Mouse (Mus musculus): Measurements from ENCODE around the gene Ppp1r26.

The Ppp1r26 gene

DNA sequence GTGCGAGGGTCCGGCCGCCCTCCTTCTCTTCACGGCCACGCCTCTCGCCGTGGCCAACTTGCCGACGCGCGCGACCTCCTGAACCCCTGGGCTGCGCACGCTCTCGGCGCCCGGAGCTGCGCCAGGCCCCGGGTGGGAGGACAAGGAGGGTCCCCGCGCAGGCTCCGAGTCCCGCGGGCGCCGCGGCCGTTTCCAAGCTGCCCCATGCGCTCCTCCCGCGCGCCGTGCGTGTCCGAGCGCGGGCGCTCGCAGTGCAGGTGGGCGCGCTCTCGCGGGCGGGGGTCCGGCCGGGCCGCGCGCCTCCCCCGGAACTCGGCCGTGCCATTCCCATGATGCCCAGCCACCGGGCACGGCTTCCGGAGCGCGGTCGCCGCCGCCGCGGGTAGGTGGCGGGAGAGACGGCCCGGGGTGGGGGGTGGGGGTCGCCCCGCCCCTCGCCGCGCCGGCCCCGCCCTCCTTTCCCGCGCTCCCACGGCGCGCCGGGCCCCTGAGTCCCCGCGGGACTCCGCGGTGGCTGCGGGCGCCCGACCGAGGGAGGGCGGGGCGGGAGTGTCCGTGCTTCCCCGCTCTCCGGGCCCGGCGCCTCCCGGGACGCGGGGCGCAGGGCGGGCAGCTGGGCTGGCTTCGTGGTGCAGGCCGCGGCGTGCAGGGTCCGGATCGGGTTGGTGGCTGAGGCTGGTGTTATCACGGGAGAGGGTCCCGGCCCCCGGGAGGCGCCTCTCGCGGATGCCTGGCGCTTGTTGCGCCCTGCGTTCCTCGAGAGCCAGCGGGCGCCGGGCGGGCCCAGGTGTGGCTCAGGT, at the start of gene Ppp1r26:
Gene Ppp1r26 (plus strand): TSS at position 286 of the 800 bp plus-strand sequence.
- peak; percentile 33 for DNase-seq (ENCODE audit: low spot score)

DNA sequence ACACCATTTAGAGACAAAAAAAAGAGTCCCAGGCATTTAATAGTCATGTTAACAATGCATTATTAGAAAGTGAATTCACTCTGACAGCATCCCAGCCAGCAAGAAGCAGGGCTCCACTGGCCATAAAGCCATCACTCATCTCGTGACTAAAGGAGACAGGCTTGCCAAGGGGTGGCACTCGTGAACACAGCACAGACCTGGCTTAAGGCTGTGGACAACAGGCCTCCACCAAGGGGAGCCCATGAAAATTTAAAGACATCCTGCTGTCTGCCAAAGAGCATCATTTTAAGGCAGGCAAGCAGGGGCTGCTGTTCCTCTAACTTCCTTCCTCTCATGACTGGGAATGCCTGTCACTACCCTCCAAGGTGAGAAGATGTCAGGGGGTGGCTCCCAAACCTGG, 49.7 kb upstream of the Ppp1r26 start:
- DNase-seq (ENCODE audit: low spot score): no peak

DNA sequence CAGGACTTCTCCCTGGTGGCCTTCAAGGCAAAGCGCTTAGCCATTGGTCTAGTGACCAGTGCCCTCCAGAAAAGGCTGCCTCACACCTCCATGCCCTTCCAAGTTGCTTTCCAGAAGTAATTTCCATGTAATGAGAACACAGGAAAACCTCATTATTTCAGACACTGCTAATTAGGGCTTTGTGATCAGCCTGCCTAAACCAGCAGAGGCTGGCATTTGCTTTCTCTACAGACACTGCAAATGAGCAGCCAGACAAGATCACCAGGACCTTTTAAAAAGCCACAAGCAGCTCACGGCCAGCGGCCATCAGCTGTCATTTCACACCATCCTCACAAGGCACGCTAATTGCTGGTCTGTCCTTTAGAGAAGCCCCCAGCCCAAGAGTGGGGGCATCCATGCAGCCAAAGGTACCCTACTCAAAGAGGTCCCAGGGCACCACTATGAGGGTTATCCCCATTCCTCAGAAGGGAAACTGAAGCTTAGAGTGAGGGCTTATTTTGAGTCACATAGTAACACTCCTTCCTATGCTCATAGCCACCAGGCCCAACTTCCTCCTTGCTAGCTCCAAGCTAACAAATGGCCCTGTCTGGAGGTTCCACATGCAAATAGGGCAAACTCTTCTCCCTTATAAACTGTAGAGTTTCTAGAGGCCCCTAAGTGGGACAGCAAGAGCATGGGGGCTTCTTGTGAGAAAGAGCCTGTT, 49.0 kb upstream of the Ppp1r26 start:
- DNase-seq (ENCODE audit: low spot score): no peak

DNA sequence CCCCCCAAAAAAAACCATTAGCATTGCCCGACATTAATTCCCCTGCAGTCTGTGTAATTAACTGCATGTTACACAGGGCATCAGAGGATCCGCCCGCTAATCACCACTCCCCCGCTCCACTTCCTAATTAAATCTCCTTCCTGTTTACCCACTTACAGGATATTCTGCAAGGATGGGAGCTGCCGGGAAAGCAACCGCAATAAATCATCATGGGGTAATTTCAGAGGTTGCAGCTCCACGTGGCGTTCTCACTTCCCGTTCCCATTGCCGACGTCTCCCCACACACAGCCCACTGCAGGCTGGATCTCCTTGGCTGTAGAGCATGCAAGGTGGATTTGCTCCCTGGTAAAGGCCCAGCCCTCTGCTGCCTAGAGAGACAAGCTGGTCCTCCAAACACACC, 45.0 kb upstream of the Ppp1r26 start:
- DNase-seq (ENCODE audit: low spot score): no peak

DNA sequence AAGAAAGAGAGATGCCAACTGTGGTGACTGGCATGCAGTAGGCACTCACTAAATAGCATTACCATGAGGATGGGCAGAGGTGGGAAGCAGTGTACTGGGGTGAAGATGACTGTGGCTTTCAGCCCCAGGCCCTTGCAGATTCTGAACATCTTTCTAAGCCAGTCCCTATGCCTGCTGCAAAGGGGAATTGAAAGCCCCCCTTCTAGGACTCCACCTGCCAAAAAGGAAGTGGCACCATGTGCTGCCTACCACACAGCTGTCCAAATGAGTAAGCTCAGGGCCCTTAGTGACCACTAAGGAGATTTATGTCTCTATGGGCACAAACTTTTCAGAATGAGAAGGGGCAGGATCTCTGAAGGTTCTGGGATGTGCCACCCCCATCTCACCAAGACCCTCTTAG, 44.5 kb upstream of the Ppp1r26 start:
- no peak for DNase-seq (ENCODE audit: low spot score)

DNA sequence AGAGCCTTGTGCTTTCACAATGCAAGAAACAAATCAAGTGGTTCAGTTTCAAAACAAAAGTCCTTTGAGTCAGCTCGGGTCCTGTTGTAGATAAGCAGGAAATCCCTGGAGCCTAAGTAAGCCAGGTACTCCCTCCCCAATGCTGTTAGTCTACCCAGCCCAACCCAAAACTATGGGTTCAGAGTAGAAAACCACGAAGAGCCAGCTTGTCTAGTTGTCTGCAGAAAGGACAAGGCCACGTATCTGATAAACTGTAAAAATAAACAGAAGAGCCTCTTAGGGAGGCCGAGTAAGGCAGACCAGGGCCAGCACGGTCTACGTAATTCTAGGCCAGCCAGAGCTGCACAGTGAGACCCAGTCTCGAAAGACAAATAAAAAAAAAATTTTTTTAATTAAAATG, 38.8 kb upstream of the Ppp1r26 start:
- no peak for DNase-seq (ENCODE audit: low spot score)

DNA sequence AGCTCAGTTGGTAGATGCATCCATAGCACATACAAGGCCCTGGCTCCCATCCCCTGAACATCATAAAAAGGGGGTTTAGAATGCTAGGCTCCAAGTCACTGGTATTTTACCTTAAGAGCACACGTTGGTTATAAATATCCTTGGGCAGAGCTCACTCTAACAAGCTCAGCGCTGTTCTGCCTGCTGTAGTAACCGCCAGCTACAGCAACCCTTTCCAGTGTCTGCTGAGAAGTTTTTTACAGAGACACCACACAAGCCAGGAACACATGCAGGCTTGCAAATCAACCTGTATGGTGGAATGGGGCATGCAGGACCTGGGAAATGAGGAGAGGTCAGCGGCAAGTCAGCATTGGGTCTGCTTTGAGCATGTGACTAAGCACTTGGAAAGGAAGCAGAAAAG, 37.5 kb upstream of the Ppp1r26 start:
- no peak for DNase-seq (ENCODE audit: low spot score)

DNA sequence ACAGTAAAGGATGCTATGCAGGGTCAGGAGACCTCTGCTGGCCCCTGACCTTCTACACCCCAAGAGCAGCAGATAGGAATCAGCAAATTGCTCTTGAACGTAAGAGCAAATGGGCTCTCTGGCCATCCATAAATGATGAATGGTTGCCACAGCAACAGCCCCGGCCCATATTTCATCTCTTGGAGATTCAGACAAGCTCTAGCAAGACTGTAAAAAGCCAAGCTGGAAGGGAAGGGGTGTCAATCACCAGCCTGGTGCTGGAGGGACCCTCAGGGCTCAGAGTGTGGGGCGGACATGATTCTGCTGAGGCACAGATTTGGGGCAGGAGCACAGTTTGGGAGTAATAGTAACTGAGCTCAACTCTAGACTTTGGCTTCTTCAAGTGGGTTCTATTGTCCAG, 37.0 kb upstream of the Ppp1r26 start:
- no peak for DNase-seq (ENCODE audit: low spot score)

DNA sequence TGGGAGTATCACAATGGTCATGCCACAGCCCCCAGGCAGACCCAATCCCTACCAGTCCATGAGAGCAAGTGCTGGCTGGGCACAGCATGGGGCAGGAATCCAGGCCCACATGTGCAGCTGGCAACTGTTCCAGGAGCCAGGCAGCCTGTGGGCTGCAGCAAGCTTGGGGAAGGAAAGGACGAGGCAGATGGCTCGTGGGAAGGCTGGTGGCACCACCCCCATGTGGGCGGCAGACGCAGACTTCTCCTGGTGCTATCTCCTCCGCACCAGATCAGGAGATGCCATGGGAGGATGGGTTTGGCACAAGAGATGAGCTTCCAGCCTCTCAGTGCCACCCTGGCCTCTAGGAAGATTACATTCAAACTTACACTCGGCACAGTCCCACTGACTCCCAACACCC, 33.7 kb upstream of the Ppp1r26 start:
- DNase-seq (ENCODE audit: low spot score): no peak

DNA sequence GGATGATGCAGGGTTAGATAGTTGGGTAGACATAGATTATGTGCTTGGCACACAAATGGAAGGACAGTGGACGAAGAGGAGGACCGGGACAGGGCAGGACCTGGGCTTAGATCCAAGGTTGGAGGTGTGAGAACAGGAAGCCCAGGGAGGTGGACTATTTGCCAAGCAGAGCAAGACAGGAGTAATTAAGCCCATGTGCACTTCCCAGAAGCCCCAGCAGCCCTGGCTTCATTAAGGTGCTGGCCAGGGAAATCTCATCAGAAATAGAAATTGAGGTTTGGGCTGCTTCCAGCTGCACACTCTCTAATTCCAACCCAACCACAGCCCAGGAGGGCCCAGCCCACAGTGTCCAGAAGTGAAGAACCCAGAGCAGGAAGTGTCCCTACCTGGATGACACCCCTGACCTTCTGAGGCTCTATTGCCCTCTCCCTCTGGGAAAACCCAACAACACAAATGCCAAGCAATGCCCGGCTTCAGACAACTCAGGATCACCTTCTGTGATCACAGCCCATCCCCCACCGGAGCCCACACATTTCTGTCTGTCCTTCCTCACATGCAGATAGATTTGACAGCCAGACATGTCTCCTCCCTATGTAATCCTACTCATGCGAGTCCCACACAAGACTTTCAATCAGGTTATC, 32.4 kb upstream of the Ppp1r26 start:
- no peak for DNase-seq (ENCODE audit: low spot score)

DNA sequence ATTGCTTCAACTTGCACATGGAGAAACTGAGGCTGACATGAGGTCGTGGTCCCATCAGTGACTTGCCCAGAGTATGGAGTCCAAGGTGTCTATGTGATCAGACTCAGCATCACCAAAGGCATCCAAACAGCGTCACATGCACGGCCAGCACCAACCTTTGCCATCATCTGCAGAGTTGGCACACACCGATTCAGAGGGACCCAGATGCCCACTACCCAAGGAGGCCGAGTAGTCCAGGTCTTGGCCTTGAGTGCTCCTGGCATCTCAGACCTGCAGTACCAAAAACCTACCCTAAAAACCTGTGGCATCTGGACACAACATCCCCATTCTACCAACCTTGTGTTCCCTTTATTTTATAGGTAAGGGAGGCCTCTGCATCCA, 31.9 kb upstream of the Ppp1r26 start:
- DNase-seq (ENCODE audit: low spot score): no peak

DNA sequence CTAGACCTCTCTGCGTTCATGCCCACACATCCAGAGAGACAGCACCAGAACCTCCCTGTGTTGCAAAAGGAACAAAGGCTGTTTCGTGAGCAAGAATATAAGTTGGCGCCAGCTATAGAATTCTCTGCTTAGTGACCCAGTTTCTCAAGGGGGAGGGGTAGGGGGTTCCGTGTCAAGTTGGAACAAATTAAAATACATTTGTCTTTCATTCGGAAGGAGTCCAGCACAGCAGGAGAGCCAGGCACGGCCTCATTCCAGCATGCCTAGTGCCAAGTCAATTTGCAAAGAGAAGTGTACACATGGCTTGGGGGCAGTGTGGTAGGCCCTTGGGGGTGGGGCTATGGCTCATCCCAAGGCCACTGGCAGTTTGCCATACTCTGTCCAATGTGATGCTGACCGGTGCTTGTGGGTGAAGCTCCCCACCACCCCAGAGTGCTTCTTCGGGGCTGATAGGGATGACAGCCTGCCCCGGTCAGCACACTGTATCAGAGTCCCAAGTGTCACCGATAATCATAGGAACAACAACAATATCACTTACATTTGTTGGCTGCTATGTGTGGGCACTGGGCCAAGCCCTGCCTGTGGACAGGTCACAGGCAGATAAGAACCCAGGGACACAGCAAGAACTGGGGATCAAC, 31.1 kb upstream of the Ppp1r26 start:
- peak; percentile 49 for DNase-seq (ENCODE audit: low spot score)

DNA sequence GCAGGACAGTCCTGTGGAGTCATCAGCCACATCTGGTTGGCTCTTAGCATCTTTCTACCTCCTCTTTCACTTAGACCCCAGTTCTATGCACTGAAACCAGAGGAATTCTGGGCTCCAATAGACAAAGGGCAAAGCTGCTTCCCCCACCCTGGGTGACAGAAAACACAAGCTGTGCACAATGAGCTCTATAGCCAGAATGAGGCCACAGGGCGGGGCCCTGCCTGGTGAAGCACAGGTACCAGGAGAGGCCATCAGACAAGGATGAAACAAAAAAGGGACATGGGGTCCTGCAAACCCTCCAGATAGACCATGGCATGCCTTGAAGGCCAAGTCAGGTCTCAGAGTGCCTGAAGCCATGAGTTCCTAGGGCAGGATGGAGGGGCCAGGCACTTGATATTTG, 30.1 kb upstream of the Ppp1r26 start:
- DNase-seq (ENCODE audit: low spot score): no peak

DNA sequence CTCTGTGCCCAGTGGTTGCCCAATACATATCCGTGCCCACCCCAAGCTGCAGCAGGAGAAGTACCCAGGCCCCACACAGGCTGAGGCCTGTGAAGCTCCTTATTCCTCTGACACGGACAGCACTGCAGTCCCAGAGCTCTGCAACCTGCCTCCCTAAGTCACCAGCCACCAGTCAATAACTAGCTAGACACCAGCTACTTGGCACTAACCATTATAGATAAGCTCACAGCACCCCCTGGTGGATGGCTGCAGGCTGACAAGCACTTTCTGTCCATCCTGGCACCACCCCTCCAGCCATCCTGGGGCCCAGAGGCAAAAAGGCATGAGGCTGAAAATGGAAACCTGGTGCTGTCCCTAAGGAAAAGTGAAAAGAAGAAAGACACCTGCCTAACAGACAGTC, 28.6 kb upstream of the Ppp1r26 start:
- DNase-seq (ENCODE audit: low spot score): peak; percentile 86

DNA sequence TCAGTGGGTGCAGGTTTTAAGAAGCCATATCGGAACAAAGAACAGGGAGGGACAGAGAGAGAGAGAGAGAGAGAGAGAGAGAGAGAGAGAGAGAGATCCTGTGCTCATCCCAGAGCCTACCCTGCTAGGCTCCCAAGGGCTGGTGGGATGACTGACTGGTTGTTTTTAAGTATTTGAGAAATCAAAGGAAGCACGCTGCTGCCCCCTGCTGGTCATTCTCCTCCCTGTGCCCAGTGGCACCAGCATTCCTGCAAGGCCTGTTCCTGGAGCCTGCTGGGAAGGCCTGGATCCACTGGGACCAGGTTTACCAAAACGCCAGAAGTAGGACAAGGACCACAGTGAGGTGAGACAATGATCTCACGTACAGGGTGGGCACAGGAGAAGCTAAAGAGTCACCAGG, 26.7 kb upstream of the Ppp1r26 start:
- DNase-seq (ENCODE audit: low spot score): peak; percentile 87

DNA sequence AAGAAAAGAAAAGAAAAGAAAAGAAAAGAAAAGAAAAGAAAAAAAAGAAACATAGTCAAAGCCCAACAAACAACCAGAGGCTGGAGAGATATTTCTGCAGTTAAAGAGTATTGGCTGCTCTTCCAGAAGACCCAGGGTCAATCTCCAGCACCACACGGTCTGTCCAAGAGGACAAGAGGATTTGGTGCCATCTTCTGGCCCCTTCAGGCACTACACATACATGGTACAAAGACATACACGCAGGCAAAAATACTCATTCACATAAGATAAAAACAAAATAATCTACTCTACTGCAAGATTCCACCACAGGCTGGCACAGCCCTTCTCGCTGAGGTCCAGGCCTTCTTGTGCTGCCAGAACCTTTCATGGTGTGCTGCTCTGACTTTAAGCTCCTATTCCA, 23.4 kb upstream of the Ppp1r26 start:
- DNase-seq (ENCODE audit: low spot score): peak; percentile 34

DNA sequence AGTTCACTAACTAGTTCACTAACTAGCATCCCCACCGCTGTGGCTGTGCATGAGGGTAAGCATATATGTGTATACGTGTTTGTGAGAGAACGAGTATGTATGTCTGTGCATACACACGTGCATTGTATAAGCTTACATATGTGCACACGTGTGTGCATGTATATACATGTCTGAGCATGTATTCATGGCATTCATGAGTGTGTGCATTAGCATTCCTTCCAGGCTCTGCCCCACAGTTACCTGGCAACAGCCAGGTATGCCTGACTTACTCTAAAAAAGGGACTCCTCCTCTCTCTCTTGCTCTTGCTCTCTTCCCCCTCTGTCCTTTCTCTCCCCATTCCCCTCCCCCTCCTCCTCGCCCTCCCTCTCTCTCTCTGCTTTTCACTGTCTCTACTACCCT, 19.4 kb upstream of the Ppp1r26 start:
- no peak for DNase-seq (ENCODE audit: low spot score)

DNA sequence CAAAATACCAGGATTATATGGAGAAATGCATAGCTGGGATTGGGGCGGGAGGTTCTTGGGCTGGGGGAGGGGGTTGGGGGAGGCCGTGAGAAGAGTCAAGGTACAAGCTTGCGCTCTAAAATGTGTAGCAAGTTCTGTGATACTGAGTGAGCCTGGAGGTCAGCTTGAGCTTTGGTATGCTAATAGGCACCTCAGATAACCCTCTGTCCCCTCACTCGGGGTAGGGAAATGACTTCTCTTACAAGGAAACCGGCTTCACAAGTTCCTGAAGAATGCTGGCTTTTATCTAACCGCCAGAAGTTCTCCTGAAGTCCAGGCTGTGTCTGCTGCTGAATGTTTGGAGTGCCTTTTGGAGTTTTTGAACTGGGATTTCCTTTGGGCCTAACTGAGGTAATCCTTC, 15.8 kb upstream of the Ppp1r26 start:
- no peak for DNase-seq (ENCODE audit: low spot score)

DNA sequence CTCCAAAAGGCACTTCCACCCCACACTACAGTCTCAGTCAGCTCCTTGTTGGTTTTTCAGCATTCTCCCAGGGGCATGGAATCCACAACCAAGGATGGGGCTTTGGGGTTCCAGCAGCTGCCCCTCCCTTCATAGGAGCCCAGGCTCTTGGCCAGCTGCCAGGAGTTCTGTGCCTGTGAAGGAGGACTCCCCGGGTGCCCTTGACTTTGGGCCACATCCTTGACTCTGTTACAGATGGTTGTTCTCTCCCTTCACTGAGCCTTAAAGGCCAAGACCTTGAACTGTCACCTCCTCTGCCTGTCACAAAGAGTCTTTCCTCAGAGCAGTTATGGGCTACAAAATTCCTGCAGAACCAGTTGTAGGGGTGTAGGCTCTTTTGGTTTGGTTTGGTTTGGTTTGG, 13.8 kb upstream of the Ppp1r26 start:
- no peak for DNase-seq (ENCODE audit: low spot score)

DNA sequence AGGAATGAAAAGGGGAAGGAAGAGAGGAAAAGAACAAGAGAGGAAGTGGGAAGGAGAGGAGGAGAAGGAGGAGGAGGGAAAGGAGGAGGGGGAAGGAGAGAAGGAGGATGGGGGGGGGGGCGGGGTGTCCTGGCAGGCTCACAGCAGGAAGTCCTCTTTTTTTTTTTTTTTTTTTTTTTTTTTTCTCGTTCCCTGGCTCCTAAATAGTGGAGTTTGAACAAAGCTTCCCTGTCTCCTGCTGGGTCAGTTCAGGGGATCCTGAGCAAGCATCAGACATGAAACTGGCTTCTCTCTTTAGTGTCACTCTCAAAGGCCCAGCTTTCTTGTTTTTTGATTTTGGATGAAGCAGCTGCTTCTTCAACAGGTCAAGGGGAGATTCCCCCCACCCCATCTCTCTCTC, 13.1 kb upstream of the Ppp1r26 start:
- no peak for DNase-seq (ENCODE audit: low spot score)

DNA sequence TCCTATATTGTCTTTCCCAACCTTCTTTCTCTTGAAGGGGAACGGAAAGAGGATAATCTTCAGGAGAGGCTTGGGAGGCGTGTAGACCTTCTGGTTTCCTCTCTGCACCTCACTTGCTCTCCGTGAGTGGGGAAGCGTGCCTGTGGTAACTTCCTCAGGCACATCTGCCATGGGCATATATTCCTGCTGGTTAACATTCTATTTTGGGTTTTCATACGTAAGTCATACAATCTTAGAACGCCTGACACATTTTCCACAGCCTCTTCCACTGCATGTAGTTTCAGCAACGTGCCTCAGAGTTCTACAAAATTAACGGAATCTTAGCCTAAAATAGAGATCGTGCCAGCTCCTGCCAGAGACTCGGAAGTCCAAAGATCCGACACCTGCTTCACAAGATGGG, 11.2 kb upstream of the Ppp1r26 start:
- DNase-seq (ENCODE audit: low spot score): no peak

DNA sequence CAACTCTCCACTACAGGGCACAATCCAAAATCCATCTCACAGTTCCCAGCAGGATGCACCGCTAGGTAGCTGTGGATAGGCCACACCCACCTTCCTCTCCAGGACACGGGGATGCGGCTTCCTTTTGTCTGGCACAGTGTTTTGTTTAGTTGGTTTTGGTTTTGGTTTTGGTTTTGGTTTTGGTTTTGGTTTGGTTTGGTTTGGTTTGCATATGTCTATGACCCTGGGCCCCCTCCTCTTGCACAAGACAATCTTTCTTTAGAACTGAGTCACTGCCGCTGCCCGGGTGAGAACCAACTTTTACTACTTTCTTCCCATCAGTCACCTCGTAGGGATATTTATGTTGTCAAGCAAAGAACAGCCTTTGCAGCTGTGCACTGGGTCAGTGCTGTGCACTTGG, 5.8 kb upstream of the Ppp1r26 start:
- DNase-seq (ENCODE audit: low spot score): no peak

DNA sequence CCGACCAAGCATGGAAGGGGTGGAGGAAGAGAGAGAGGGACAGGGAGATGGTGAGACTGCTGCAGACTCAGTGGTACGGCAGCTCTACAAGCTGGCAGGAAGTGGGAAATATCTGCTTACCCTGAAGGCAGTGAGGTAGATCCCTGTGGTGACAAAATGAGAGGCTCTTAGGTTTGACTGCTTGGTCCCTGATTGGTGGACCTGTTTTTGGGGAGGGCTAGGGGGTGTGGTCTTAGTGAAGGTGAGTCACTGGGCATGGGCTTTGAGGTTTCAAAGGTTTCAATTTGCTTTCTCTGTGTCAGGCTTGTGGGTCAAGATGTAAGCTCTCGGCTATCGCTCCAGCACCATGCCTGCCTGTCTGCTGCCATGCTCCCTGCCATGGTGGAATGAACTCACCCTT, 1.5 kb upstream of the Ppp1r26 start:
- no peak for DNase-seq (ENCODE audit: low spot score)
